Mouse (Mus musculus): ENCODE measurements around the gene 2700097O09Rik. TPM values are rescaled to one million over a fixed set of nuclear protein-coding genes. Genes with fewer than 3 reads are reported as not detected.

The 2700097O09Rik gene
- polyA plus RNA-seq, 1 experiment from 2014 or later: 34.5 TPM

DNA sequence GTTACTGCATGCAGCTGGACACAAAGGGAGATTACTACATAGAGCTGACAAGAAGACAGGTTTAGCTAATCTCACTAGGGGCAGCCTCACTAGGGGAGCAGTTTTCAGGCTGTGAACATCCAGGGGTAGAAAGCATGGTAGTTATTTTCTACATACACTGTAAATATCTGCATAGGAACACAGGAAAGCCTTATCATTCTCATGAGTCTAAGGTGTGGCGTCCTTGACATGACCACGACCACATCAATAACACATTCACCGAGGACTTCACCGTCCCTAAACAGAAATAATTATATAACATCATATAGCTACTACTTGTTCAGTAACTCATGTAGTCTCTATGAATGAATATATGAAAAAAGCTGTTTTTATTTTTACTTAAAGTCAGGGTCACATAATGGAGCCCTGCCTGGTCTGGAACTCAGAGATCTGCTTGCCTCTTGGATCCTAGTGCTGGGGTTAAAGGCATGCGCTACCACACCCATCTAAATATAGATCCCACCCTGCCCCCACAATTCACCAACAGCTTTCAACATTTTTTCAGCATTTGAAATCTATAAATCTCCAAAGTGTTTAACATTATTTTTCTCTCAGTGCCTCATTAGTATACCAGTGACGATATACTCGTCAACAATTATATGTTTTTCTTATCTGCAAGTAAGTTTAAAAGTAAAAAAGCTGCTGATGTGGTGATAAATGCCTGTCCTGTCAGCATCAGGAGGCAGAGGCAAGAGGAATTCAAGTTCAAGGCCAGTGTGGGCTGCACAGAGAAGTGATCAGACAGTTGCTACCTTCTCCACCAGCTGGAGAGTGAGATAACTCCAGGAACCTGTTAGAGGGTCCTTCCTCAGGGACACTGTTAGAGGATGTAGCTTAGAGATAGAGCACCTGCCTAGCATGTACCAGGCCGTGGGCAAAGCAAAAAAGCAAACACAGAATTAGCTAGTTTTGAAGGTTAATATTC lies 28.4 kb downstream of the 2700097O09Rik start:
- Histone ChIP-seq H3K4me2 (ENCODE audit: low read depth, low read length) (no peak overlapping the region), H3K36me3 (ENCODE audit: control insufficient read depth, insufficient read depth, low read length) (no peaks in the 10 kb centered on the region; the same call in 1 of the 2 replicates), H3K4me3 (ENCODE audit: low read length) (no peak overlapping the region), H3K9ac (ENCODE audit: low read length) (no peak overlapping the region), H3K4me1 (replicated peaks; ENCODE audit: control insufficient read depth, insufficient read depth, low read length) (peaks cover 4% of the 10 kb centered on the region; the same call in 1 of the 2 replicates), H3K9me3 (ENCODE audit: control insufficient read depth, low read length) (no peaks in the 10 kb centered on the region), H3K27me3 (ENCODE audit: control insufficient read depth, insufficient read depth, low read depth, low read length) (no peaks in the 10 kb centered on the region), H3K27ac (ENCODE audit: low read length) (no peak overlapping the region)
- no peak for ATAC-seq (ENCODE audit: low read depth)
- 86% methylated on average over 8 of the region's 8 CpGs for WGBS

DNA sequence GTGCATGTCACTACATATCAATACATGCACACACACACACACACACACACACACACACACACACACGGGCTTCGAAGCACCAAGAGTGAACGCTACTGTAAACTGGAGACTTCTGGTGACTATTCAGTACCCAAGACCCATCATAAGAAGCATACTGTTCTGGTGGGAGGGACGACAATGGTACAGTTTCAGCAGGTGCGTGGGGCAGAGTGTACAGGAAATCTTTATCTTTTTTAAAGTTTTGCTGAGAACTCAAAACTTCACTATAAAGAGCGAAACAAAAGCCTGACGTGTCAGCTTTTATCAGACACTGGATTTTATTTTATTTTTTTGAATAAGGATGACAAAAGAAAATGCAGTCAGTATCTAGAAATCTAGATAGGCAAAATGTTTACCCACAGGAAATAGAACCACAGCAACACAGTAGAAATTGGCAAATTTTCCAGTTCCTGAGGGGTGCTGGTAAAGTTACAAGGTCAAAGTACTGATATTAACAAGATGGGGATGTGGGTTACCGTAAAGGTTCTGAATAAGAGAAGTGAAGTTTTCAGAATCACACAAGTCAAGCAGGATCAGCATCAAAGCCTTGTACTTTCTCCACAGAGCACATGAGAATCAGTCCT lies 30.1 kb downstream of the 2700097O09Rik start:
- H3K36me3 ChIP-seq (ENCODE audit: control insufficient read depth, insufficient read depth, low read length): no peaks in the 10 kb centered on the region; the same call in 1 of the 2 replicates
- H3K4me1 ChIP-seq (replicated peaks; ENCODE audit: control insufficient read depth, insufficient read depth, low read length): peaks cover 1% of the 10 kb centered on the region; the same call in 1 of the 2 replicates
- 90% methylated on average over 8 of the region's 8 CpGs for WGBS
- H3K27me3 ChIP-seq (ENCODE audit: control insufficient read depth, insufficient read depth, low read depth, low read length): no peaks in the 10 kb centered on the region
- no peak overlapping the region for H3K4me2 ChIP-seq (ENCODE audit: low read depth, low read length)
- H3K9ac ChIP-seq (ENCODE audit: low read length): no peak overlapping the region
- ATAC-seq (ENCODE audit: low read depth): no peak
- no peak overlapping the region for H3K4me3 ChIP-seq (ENCODE audit: low read length)
- no peak overlapping the region for H3K27ac ChIP-seq (ENCODE audit: low read length)
- H3K9me3 ChIP-seq (ENCODE audit: control insufficient read depth, low read length): no peaks in the 10 kb centered on the region

DNA sequence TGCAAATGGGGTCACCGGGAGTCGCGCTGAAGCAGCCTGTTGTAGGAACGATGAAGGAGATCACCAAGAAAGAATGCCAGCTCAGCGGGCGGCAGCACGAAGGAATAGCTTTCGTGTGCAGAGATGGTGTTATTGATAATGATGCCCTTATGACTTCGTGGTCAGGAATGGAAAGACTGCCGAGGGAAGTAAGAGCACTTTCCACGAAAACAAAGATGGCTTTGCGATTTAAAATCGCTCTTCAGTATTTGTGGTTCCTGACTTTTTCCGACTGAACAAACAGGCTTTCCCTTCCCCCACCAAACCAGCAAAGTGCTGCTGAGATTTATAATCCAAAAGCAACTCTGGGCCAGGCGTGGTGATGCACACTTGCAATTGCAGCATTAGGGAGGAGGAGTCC lies 38.9 kb downstream of the 2700097O09Rik start:
- no peaks in the 10 kb centered on the region for H3K9me3 ChIP-seq (ENCODE audit: control insufficient read depth, low read length)
- H3K27me3 ChIP-seq (ENCODE audit: control insufficient read depth, insufficient read depth, low read depth, low read length): no peaks in the 10 kb centered on the region
- no peak overlapping the region for H3K27ac ChIP-seq (ENCODE audit: low read length)
- no peak overlapping the region for H3K4me3 ChIP-seq (ENCODE audit: low read length)
- no peaks in the 10 kb centered on the region for H3K4me1 ChIP-seq (replicated peaks; ENCODE audit: control insufficient read depth, insufficient read depth, low read length)
- 58% methylated on average over 15 of the region's 15 CpGs for WGBS
- ATAC-seq (ENCODE audit: low read depth): no peak
- no peak overlapping the region for H3K9ac ChIP-seq (ENCODE audit: low read length)
- no peaks in the 10 kb centered on the region for H3K36me3 ChIP-seq (ENCODE audit: control insufficient read depth, insufficient read depth, low read length)
- no peak overlapping the region for H3K4me2 ChIP-seq (ENCODE audit: low read depth, low read length)

DNA sequence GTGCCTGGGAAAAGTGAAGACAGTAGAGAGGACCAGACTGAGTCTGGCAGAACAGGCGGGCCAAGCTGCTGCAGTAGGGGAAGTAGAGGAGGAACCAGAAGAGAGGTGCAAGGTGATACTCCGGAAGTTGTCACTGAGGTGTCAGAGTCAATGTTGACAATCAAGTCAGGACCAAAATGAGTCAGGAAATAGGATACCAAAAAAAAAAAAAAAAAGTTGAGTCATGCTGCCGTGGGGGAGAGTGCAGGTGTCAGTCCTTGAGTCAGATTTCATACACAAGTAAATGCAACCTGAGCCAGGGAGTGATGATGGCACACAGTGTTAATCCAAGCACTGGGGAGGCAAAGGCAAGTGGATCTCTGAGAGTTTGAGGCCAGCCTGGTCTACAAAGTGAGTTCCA lies 52.8 kb downstream of the 2700097O09Rik start:
- no peak overlapping the region for H3K27ac ChIP-seq (ENCODE audit: low read length)
- 9% methylated on average over 3 of the region's 3 CpGs for WGBS
- no peak overlapping the region for H3K4me3 ChIP-seq (ENCODE audit: low read length)
- no peak for ATAC-seq (ENCODE audit: low read depth)
- no peak overlapping the region for H3K4me2 ChIP-seq (ENCODE audit: low read depth, low read length)
- no peaks in the 10 kb centered on the region for H3K27me3 ChIP-seq (ENCODE audit: control insufficient read depth, insufficient read depth, low read depth, low read length)
- H3K9me3 ChIP-seq (ENCODE audit: control insufficient read depth, low read length): no peaks in the 10 kb centered on the region
- no peaks in the 10 kb centered on the region for H3K4me1 ChIP-seq (replicated peaks; ENCODE audit: control insufficient read depth, insufficient read depth, low read length)
- no peaks in the 10 kb centered on the region for H3K36me3 ChIP-seq (ENCODE audit: control insufficient read depth, insufficient read depth, low read length)
- no peak overlapping the region for H3K9ac ChIP-seq (ENCODE audit: low read length)

DNA sequence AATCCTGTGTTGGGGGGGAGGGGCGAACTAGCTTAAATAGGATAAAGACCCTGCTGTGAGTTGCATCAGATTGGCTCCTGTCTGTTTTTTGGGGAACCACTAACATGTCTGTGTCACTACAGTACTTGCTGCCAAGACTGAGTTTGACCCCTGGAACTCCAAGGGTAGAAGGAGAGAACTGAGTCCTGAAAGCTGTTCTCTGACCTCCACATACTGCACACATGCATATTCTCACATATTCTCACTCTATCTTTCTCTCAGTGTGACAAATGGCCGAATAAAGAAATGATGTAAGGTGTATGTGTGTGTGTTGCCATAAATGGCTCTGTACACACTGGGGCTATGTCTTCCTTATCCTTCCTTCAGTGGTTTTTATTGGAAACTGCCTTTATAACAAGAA lies 56.6 kb downstream of the 2700097O09Rik start:
- H3K9me3 ChIP-seq (ENCODE audit: control insufficient read depth, low read length): no peaks in the 10 kb centered on the region
- no peak overlapping the region for H3K4me2 ChIP-seq (ENCODE audit: low read depth, low read length)
- peak; percentile 36; the same call in 1 of the 2 replicates for ATAC-seq (ENCODE audit: low read depth)
- WGBS: 53% methylated on average over 2 of the region's 2 CpGs
- H3K4me1 ChIP-seq (replicated peaks; ENCODE audit: control insufficient read depth, insufficient read depth, low read length): no peaks in the 10 kb centered on the region
- H3K36me3 ChIP-seq (ENCODE audit: control insufficient read depth, insufficient read depth, low read length): no peaks in the 10 kb centered on the region
- no peaks in the 10 kb centered on the region for H3K27me3 ChIP-seq (ENCODE audit: control insufficient read depth, insufficient read depth, low read depth, low read length)
- no peak overlapping the region for H3K4me3 ChIP-seq (ENCODE audit: low read length)
- no peak overlapping the region for H3K9ac ChIP-seq (ENCODE audit: low read length)
- H3K27ac ChIP-seq (ENCODE audit: low read length): no peak overlapping the region

DNA sequence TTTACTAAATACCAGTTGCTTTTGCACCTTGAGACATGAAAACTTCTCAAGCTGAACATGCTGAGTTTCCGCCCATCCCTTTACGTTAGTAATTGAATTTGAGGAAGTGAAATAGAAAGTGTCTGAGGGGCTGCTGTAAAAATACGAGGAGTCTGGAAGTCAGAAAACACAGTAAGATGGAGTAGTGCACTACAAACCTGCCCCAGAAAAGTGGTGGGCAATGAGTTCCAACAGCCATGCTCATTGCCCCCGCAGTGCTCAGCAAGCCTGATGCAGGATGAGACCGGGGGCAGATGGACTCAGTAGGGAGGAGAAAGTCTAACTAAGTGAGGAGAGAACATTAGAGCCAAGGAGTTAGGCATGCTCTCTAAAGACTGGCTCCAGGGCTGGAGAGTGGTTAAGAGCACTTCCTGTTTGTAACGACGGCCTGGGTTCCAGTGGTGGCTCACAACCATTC lies 60.5 kb downstream of the 2700097O09Rik start:
- Histone ChIP-seq H3K4me2 (ENCODE audit: low read depth, low read length) (no peak overlapping the region), H3K9ac (ENCODE audit: low read length) (no peak overlapping the region), H3K4me3 (ENCODE audit: low read length) (no peak overlapping the region), H3K27ac (ENCODE audit: low read length) (no peak overlapping the region), H3K27me3 (ENCODE audit: control insufficient read depth, insufficient read depth, low read depth, low read length) (no peaks in the 10 kb centered on the region), H3K4me1 (replicated peaks; ENCODE audit: control insufficient read depth, insufficient read depth, low read length) (no peaks in the 10 kb centered on the region), H3K9me3 (ENCODE audit: control insufficient read depth, low read length) (no peaks in the 10 kb centered on the region), H3K36me3 (ENCODE audit: control insufficient read depth, insufficient read depth, low read length) (no peaks in the 10 kb centered on the region)
- ATAC-seq (ENCODE audit: low read depth): no peak
- WGBS: 82% methylated on average over 7 of the region's 7 CpGs

DNA sequence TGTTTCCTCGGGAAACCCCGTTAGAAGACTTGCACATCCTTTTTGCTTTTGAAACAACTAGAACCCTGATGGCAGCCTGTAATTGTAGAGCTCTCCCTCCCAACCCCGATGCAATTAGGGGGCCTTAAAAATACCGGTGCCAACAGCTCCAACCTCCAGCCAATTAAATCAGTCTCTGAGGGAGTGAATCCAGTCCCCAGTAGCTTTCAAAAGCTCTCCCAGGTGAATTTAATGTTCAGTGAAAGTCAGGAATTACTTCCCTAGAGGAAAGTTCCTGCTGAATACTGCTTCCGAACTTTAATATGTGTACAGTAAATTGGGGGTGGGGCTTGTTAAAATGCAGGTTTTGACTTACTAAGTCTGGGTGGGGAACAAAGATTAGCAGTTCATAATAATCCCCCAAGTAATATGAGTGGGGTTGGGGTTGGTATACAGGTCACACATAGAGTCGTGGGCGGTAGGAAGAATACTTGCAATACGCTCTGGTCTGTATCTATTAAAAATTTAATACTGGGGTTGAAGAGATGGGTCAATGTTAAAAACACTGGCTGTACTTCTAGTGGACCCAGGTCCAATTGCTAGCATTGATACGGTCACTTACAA lies 62.7 kb downstream of the 2700097O09Rik start:
- Histone ChIP-seq H3K9ac (ENCODE audit: low read length) (no peak overlapping the region), H3K4me3 (ENCODE audit: low read length) (no peak overlapping the region), H3K27ac (ENCODE audit: low read length) (no peak overlapping the region), H3K27me3 (ENCODE audit: control insufficient read depth, insufficient read depth, low read depth, low read length) (no peaks in the 10 kb centered on the region), H3K4me2 (ENCODE audit: low read depth, low read length) (no peak overlapping the region), H3K9me3 (ENCODE audit: control insufficient read depth, low read length) (no peaks in the 10 kb centered on the region), H3K36me3 (ENCODE audit: control insufficient read depth, insufficient read depth, low read length) (no peaks in the 10 kb centered on the region), H3K4me1 (replicated peaks; ENCODE audit: control insufficient read depth, insufficient read depth, low read length) (no peaks in the 10 kb centered on the region)
- WGBS: 79% methylated on average over 9 of the region's 9 CpGs
- no peak for ATAC-seq (ENCODE audit: low read depth)

DNA sequence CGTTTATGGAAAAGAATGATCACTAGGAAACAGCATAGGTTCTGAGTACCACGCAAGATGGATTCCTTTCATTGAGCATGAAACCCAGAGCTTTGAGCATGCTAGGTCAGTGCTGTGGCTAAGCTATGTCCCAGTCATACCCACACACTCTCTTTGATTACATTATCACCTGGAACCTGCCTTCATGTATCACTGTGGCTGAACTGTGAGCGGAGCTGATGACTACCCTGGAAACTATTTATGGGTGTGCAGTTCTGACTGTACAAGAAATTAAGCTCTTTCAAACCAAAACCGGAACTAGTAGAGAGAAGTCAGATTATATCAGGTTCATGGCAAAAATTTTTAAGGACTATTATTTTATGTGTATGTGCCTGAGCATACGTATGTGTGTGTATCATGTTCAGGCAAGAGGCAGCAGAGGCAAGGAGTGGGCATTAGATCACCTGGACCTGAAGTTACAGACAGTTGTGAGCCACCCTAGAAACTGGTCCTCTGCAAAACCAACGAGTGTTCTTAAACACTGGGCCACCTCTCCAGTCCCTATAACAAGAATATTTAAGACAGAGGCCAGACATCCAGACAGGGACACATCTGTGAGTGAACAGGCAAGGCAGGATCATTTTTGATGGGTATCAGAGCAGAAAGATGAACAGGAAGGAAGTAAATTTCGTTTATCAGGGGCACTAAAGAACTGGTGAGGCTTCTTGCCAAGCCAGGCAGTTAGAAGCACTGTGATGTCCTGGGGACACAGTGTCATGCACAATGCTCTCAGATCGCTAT lies 63.4 kb downstream of the 2700097O09Rik start:
- no peak overlapping the region for H3K27ac ChIP-seq (ENCODE audit: low read length)
- ATAC-seq (ENCODE audit: low read depth): no peak
- H3K9me3 ChIP-seq (ENCODE audit: control insufficient read depth, low read length): no peaks in the 10 kb centered on the region
- no peaks in the 10 kb centered on the region for H3K4me1 ChIP-seq (replicated peaks; ENCODE audit: control insufficient read depth, insufficient read depth, low read length)
- no peaks in the 10 kb centered on the region for H3K27me3 ChIP-seq (ENCODE audit: control insufficient read depth, insufficient read depth, low read depth, low read length)
- 75% methylated on average over 8 of the region's 8 CpGs for WGBS
- H3K9ac ChIP-seq (ENCODE audit: low read length): no peak overlapping the region
- H3K36me3 ChIP-seq (ENCODE audit: control insufficient read depth, insufficient read depth, low read length): no peaks in the 10 kb centered on the region
- no peak overlapping the region for H3K4me2 ChIP-seq (ENCODE audit: low read depth, low read length)
- H3K4me3 ChIP-seq (ENCODE audit: low read length): no peak overlapping the region

Data from lung, embryonic 16.5 days (tissue).